Mouse (Mus musculus) skeletal muscle tissue, adult 2 months (tissue): Measurements from ENCODE around the gene Notch1.

Experiments used
- DNase-seq: peaks from one replicate; pipeline ENCODE4 v3.0.0-alpha.2; 2012; ENCODE audit warnings: low read depth, low spot score

The Notch1 gene

DNA sequence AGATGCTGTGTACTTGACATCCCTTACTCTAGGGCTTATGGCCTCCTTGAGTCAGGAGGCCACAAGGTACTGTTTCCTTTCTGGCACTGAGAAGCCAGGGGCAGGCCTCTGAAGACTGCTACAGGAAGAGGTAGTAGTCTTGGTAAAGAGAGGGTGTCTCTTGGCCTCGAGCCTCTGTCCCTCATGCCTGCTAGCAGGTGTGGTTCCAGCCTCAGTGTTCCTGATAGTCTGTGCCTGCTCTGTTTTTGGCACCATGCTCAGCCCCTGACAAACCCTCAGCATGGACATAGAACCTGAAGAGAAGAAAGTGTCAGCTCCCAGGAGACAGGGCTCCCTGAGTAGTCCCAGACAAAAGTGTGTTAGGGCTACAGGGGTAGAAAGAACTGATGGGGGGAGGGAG lies 69.0 kb downstream of the Notch1 start:
- no peak for DNase-seq

GRCm38 (mm10) chr2:26446671-26447070 lies 69.8 kb downstream of the Notch1 start:
- DNase-seq = no peak

DNA sequence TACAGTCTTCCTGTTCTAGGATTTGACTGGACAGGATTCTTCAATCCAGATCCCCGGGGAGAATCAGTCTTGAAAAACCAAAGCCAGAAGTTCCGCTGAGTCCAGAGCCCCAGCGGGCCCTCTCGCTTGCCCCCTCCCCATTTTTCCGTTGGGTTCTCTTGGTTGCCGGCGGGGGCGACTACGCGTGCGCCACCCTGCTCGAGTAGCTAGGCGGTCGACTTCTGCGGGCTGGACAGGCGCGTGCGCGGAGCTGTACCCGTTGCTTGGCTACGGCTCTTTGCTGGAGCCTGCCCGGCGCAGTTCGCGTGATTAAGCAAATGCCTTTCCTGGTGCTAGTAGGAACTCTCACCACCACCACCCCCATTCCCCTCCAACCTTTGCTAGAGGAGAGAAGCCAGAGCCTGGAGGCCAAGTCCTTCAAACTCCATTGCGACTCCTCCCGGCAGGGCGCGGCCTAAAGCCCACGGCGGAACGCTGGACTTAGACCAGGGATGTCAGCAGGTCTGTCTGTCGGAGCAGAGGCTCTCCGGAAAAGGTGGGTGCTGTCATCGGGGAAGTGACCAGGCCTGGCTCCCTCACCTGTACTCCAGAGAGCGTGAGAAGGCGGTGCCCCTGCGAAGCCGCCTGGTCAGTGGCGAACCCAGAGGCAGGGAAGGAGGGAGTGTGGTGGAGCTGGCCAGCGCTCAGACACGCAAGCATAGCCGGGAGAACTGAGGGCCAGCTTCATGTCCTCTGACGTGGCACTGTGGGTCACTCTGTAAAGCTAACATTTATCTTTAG lies 70.6 kb downstream of the Notch1 start:
- DNase-seq = peak; percentile 92

DNA sequence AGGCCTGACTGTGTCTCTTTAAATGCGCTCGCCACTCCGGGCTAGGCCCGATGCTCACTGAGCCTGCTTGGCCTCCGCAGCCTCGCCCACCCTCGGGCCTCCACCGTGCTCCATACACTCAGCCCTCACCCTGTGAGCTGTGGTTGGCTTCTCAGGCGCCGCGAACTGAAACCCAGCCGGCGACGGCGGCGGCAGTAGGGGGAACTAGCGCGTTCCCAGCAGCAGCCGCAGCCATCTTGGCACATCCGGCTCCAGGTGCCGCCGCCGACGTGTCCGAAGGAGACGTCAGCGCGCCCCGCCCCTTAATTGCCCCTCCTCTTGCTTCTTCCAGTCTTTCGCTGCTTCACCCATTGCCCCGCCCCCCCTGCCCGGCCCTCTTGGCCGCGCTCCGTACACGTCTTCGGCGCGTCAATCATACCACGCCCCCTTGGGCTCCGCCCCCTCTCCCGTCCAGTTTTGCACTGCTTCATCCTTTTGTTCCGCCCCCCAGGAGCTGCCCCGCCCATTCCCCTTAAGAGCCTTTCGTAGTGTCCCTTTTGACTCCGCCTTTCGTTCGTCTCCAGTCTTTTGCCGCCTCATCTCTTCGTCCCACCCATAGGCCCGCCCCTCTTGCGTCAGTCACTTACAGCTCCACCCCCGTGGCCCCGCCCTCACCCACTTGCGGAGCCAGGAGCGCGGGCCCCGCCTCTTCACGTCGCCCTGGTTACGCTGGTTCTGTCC lies 71.4 kb downstream of the Notch1 start, which contains the start of gene Sec16a:
Sec16a (minus strand) TSS at position 271 of the 720 bp plus-strand sequence.
- peak; percentile 100 for DNase-seq

- DNase-seq = no peak
Measured at GRCm38 (mm10) chr2:26444368-26444767, 72.1 kb downstream of the Notch1 start.

GRCm38 (mm10) chr2:26443876-26444275 lies 72.6 kb downstream of the Notch1 start:
- DNase-seq = no peak

DNA sequence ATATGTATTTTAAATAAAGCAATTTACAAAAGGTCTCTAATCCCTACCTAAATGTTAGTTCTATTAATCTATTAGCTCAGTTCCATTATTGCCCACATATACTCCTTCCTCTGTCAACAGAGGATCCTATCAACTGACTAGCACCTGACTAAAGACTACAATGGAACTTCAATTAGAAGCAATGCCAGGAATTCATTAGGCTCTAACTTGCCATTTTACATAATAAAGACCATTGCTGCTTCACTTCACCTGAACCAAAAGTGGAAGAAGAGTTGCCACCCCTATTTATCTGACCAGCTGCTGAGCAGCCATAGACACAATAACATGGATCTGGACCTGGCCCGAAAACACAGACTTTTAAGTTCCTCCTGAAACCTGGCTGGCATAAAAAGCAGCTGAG lies 73.6 kb downstream of the Notch1 start:
- DNase-seq = no peak

GRCm38 (mm10) chr2:26441688-26442087 lies 74.8 kb downstream of the Notch1 start:
- peak; percentile 70 for DNase-seq

DNA sequence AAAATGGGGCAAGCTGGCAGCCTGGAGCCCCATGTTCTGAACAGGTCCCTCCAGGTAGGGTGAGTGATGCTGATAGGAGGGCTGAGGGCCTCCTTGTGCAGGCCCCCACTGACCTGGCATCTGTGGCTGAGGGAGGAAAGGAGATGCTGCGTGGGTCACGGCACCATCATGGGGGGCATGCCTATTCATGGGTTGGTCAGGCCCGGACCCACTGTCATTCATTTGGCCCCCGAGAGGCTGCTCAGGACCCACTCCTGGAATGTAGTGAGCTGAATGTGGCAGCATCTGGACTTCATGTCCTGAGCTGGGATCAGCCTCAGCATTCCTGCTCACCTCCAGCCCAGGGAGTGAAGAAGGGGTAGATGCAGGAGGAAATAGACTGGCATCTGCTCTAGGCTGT lies 75.2 kb downstream of the Notch1 start:
- no peak for DNase-seq

DNA sequence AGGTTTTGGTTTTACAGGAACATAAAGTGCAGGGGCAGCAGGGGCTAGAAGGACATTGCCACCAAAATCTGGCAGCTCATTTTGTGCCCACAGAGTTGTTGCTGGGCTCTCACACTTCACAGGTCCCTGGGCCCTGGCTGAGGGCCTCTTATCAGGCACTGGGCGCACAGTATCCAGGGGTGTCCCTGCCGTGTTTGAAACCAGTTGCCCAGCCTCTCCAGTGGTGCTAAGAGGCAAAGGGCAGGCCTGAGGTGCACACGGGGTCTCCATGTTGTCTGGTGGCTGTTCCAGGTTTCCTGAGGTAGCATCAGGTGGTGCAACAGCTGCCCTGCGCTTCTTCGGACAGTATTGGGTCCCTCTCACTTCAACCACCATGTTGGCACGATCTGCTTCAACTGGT lies 76.8 kb downstream of the Notch1 start:
- DNase-seq = no peak

- DNase-seq = no peak
Measured at GRCm38 (mm10) chr2:26438373-26438772, 78.1 kb downstream of the Notch1 start.

DNA sequence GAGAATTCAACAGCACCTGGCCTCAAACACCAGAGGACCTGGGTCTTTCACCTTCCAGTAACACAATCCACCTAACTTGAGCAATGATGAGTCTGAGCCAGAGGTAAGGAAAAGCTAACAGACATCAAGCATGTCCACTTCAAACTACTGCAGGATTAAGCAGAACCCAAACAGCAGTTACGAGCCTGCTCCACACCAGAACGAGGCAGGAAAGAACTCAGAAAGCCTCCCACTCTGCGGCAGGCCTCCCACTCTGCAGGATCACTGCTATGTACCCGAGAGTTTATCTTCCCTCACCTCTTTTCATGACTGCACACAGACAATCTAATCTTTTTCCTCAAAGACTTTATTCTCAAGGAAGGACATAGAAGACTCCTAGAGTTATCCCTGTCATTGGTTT lies 79.2 kb downstream of the Notch1 start:
- no peak for DNase-seq

DNA sequence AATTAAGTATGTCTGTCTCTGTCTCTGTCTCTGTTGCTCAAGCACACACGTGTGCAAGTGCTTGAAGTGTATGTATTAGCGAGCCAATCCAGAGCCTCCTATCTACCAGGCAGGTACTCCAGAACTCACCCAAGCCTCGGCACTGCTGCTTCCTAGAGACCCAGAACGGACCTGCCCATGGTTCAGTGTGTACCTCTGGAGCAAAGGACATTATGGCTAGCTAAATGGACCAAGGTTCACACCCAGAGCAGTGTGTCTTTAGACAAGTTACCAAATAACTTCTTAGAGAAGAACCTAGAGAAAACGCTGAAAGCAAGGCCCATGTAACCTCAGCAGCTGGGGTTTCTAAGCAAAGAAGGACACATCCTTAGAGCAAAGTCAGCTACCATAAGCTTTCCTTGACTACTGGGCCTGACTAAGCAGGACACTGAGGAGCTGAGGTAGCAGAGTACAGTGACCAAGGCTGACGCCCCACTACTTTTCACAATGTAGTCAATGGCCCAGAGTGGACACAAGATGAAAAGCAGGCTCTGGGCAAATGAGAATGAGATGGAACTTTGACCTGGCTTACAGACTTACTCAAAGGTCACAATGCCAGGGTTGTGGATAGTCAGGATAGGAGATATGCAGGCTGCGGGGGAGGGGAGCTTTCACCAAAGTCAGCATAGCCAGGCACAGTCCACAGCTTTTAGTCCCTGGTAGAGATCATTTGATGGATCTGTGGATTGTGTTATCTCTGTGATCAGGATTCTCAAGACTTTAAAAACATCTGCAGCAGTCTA lies 81.5 kb downstream of the Notch1 start:
- no peak for DNase-seq

GRCm38 (mm10) chr2:26429851-26430250 lies 86.6 kb downstream of the Notch1 start:
- no peak for DNase-seq

DNA sequence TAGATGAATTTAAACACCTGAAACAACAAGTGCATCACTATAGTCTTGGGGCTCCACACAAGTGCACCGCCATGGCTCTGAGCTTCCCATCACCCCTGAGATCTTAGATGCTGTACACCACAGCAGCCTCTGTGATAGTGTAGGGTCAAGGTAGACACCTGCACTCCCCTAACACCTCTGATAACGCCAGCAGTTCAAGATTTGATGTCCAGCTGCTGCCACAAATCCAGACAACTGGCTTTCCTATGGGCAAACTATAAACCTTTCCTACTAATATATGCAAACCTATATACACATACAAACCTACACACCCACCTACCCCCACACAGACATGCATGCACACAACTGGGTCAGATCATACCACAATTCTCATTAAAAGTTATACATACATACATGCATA lies 91.9 kb downstream of the Notch1 start:
- DNase-seq = no peak

- DNase-seq = no peak
Measured at GRCm38 (mm10) chr2:26423086-26423485, 93.4 kb downstream of the Notch1 start.

- DNase-seq = no peak
Measured at GRCm38 (mm10) chr2:26421969-26422368, 94.5 kb downstream of the Notch1 start.

DNA sequence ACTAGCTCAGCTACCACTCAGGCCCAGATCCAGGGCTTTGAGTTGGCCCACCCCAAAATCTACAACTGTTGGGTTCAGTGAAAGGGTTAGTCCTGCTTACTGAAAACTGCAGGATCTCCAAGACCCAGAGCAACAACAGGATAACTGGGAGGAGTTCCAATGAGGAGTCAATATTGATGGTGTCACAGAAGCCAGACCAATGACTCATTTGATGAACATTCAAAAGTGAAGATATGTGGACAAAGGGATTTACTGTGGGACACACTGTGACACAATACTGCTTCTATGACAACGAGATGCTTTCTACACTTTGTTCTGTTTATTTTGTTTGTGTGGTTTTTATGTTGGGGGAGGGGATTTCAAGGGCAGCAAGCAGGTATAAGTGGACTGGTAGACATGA lies 98.3 kb downstream of the Notch1 start:
- no peak for DNase-seq

- DNase-seq = no peak
Measured at GRCm38 (mm10) chr2:26417066-26417465, 99.4 kb downstream of the Notch1 start.

GRCm38 (mm10) chr2:26410931-26411411 lies 105.5 kb downstream of the Notch1 start:
- DNase-seq = no peak

- DNase-seq = no peak
Measured at GRCm38 (mm10) chr2:26410091-26410490, 106.4 kb downstream of the Notch1 start.

DNA sequence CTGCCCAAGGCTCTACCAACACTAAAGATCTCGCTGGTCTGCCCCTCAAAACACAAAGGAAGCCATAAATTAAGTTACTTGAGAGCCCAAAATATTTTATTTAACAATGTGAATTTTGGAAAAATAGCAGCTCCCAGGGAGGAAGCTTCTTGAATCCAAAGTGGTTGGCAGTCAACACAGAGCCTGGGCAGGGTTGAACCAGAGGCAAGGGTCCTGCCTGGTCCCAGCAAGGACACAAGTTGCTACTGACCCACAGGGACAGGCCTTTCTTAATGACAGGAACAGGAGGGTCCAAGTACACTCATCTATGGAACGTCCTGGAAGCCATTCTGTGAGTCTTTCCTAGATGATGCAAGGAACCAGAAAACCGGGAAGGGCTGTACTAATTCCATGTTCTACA lies 107.1 kb downstream of the Notch1 start:
- DNase-seq = no peak
